Mouse (Mus musculus) stomach, embryonic 16.5 days (tissue): ENCODE data around the gene Zmpste24. TPM values are rescaled to one million over a fixed set of nuclear protein-coding genes. Genes with fewer than 3 reads are reported as not detected.

ENCODE experiments used
- ATAC-seq: fragments of 200-750 bp; cut with Nextera tagmentation; 2 replicates; pipeline ENCODE4 v1.8.0; 2017; ENCODE audit warnings: moderate number of reproducible peaks, moderate TSS enrichment; ENCODE audit not compliant: insufficient read depth, low FRiP score
- H3K27ac ChIP-seq: fragments of 300-500 bp; sonication (generic); 2 replicates; pipeline ENCODE4 v1.5.1; 2014; ENCODE audit warnings: low read length
- H3K27me3 ChIP-seq: fragments of 300-500 bp; sonication (generic); 2 replicates; pipeline ENCODE4 v1.6.1; 2014; ENCODE audit warnings: low read length, control low read depth, mixed read lengths; ENCODE audit not compliant: control insufficient read depth, insufficient read depth
- H3K36me3 ChIP-seq: fragments of 300-500 bp; sonication (generic); 2 replicates; pipeline ENCODE4 v1.6.1; 2014; ENCODE audit warnings: low read length; ENCODE audit not compliant: control insufficient read depth, insufficient read depth
- H3K4me1 ChIP-seq: fragments of 300-500 bp; sonication (generic); 2 replicates; pipeline ENCODE4 v1.6.1; 2014; ENCODE audit warnings: low read length, control low read depth, mixed read lengths; ENCODE audit not compliant: control insufficient read depth, insufficient read depth
- H3K4me2 ChIP-seq: fragments of 300-500 bp; sonication (generic); 2 replicates; pipeline ENCODE4 v1.6.1; 2014; ENCODE audit warnings: low read depth, low read length, mixed read lengths
- H3K4me3 ChIP-seq: fragments of 300-500 bp; sonication (generic); replicated peaks from 2 replicates; pipeline ENCODE4 v1.5.1; 2014; ENCODE audit warnings: mild to moderate bottlenecking, low read length
- H3K9ac ChIP-seq: fragments of 300-500 bp; sonication (generic); 2 replicates; pipeline ENCODE4 v1.6.1; 2014; ENCODE audit warnings: low read length
- H3K9me3 ChIP-seq: fragments of 300-500 bp; sonication (generic); replicated peaks from 2 replicates; pipeline ENCODE4 v1.6.1; 2016; ENCODE audit warnings: low read length, control low read depth; ENCODE audit not compliant: control insufficient read depth
- WGBS: fragments of 180-500 bp; shearing (Covaris S2); extraction: QIAGEN DNeasy Blood & Tissue Kit; methylation state at CpG from one replicate; pipeline ENCODE4 v1.1.7; 2014; 5-methylcytosine and 5-hydroxymethylcytosine counted together
- polyA plus RNA-seq: library from polyadenylated mRNA; unstranded; fragments of >200 nt; fragmentation: Nextera tagmentation; extraction: Ambion mirVana; gene quantifications from 2 replicates; pipeline ENCODE4 v1.2.1, GENCODE M21; 2015

Gene Zmpste24
- polyA plus RNA-seq = 38.1 and 41.9 TPM in 2 replicates

DNA sequence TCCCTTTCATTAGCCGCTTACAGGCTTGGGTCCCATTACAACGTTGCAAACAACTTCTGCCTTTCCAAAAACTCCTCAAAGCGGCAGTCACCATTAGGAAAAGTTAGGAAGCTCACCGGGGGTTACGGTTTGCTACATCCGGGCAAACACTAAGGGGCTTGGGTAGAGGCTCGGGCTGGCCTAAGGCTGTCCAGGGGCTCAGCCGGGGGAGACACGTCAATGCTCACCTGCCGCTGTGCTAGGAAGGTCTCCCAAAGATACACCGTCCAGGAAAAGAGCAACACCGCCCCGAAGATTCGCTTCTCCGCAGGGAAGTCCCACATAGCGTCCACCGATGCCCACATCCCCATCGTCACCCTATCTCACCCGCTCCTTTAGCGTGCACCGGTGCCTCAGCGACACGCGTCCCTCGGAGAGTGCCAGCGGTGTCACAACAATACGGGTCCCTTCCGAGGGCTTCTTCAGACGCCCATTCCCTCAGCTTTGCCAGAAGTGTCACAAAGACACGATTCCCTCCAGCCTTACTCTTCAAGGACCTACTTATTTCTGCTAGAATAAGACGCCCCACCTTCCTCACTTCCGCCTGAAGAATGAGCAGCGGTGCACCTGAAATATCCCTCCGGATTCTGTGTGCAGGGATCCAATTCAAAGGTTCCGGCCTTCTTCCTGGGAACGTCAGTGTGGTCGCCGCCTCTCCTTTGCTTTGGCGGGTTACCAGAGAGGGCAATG, at the start of gene Zmpste24:
TSS of gene Zmpste24 (minus strand) at position 592 of the 729 bp plus-strand sequence.
- WGBS = under 1% methylated on average over 39 of the region's 39 CpGs
- Histone ChIP-seq H3K9ac (peak within 1 kb of the TSS; percentile 75), H3K27ac (peak within 1 kb of the TSS; percentile 50), H3K4me2 (peak within 1 kb of the TSS; percentile 66), H3K4me3 (peak within 1 kb of the TSS; percentile 86), H3K4me1 (peaks cover 4% of the 10 kb centered on the region), H3K36me3 (peaks cover 6% of the 10 kb centered on the region), H3K27me3 (no peaks in the 10 kb centered on the region), H3K9me3 (no peaks in the 10 kb centered on the region)
- ATAC-seq = peak; percentile 86

DNA sequence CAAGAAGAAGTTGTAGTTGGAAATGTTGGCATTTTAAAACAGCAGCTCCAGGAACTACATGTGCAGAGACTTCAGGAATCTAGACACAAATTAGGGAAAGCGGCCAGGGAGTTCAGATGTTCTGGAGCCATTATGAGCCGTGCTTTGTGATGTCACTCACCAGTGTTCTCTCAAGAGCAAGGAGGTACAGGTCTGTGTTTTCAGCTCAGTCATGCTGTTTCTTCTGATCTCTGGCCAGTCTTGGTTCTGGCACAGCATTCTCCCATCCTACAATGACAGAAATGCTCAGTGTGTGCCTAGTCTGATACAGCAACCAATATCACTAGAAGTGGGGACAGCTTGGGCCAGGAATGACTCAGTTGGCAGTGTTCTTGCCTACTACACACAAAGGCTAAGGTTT, 11.1 kb upstream of the Zmpste24 start, which contains the start of gene Tmco2:
TSS of gene Tmco2 (minus strand) at position 101 of the 400 bp plus-strand sequence.
- Histone ChIP-seq H3K27ac (no peak within 1 kb of the TSS), H3K4me2 (no peak within 1 kb of the TSS), H3K9ac (no peak within 1 kb of the TSS), H3K4me1 (no peaks in the 10 kb centered on the region), H3K9me3 (no peaks in the 10 kb centered on the region), H3K27me3 (no peaks in the 10 kb centered on the region), H3K36me3 (no peaks in the 10 kb centered on the region), H3K4me3 (no peak within 1 kb of the TSS)
- 93% methylated on average over 2 of the region's 2 CpGs for WGBS
- ATAC-seq = no peak

DNA sequence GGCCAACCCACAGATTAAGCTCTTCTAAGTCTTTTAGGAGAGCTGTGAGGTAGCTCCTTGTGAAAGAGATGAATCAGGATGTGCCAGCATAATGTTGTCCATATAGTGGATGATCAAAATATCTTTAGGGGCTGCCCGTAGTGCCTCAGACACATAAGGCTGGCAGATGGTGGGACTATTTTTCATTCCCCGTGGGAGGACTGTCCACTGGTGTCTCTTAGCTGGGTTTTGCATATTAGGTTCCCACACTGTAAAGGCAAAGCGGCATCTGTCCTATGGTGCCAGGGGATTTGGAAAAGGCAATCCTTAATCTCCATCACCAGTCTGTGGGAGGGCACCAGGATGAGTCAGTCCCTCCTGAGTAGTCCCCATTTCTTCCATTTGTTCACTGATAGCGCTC, 5.3 kb upstream of the Zmpste24 start:
- ATAC-seq = no peak
- WGBS = 86% methylated on average over 4 of the region's 4 CpGs

DNA sequence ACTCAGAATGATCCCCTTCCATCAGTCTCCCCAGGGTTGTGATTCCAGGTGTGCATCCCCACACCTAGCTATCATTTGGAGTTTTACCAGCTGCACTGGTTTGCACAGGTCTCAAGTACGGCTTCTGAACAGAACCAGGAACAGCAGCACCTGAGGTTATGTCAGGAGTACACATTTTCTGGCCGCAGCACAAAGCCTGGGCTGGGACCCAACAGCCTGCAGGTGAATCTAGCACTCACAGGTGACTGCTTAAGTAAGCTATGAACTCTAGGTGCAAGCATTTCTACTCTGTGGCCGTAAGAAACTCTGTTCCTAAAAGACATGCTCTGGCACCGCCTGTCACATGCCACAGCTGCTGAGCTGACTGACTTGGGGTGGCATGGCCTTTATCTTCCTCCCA, 7.8 kb downstream of the Zmpste24 start:
- no peaks in the 10 kb centered on the region for H3K27me3 ChIP-seq
- no peaks in the 10 kb centered on the region for H3K9me3 ChIP-seq
- 89% methylated on average over 4 of the region's 4 CpGs for WGBS
- ATAC-seq = no peak
- H3K4me2 ChIP-seq = no peak overlapping the region
- no peaks in the 10 kb centered on the region for H3K4me1 ChIP-seq
- H3K9ac ChIP-seq = no peak overlapping the region
- H3K27ac ChIP-seq = no peak overlapping the region
- no peak overlapping the region for H3K4me3 ChIP-seq
- peaks cover 13% of the 10 kb centered on the region for H3K36me3 ChIP-seq

More for the DNA sequence above, 5.3 kb upstream of the Zmpste24 start:
- H3K4me3 ChIP-seq = no peak overlapping the region
- no peak overlapping the region for H3K4me2 ChIP-seq
- H3K27me3 ChIP-seq = no peaks in the 10 kb centered on the region
- H3K9ac ChIP-seq = no peak overlapping the region
- no peaks in the 10 kb centered on the region for H3K36me3 ChIP-seq
- no peaks in the 10 kb centered on the region for H3K4me1 ChIP-seq
- H3K9me3 ChIP-seq = no peaks in the 10 kb centered on the region
- no peak overlapping the region for H3K27ac ChIP-seq

DNA sequence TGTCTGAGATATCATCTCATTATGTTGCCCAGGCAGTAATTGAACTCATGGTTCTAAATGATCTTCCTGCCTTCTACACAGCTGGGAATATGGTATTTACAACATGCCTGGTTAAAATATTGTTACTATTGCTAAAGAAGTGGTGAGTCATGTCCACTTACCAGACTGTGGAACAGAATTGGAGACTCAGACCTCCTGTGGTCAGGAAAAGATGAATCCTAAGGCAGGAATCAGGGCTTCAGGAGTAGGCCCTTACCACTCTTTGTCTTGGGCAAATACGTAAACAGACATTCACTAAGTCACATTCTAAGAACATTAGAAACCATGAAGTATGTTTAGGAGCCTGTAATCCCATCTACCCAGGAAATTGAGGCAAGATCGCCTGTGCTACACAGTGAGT, 9.3 kb downstream of the Zmpste24 start:
- Histone ChIP-seq H3K36me3 (0 out of 2 replicates have a peak, but pooled peaks cover 7% of the 10 kb centered on the region), H3K4me1 (no peaks in the 10 kb centered on the region)
- 89% methylated on average over 2 of the region's 2 CpGs for WGBS

DNA sequence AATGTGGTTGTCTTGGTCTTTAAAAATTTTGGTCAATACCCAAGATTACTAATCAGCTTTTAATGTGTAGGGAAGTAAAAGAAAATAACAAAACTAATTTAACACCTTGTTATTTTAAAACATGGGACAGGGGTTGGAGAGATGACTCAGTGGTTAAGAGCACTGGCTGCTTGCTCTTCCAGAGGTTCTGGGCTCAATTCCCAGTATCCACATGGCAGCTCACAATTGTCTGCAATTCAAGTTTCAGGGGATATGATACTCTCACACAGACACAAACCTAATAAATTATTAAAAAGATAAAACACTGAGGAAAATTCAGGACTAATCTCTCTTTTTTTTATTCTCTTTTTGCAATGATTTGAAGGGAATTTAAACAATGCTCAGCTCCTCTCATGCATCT, 13.5 kb downstream of the Zmpste24 start:
- no peak overlapping the region for H3K4me3 ChIP-seq
- no peak overlapping the region for H3K4me2 ChIP-seq
- H3K27me3 ChIP-seq = no peaks in the 10 kb centered on the region
- no peak overlapping the region for H3K9ac ChIP-seq
- no peaks in the 10 kb centered on the region for H3K9me3 ChIP-seq
- peaks cover 5% of the 10 kb centered on the region; the same call in 1 of the 2 replicates for H3K36me3 ChIP-seq
- H3K27ac ChIP-seq = no peak overlapping the region
- no peak for ATAC-seq
- H3K4me1 ChIP-seq = no peaks in the 10 kb centered on the region

More for the DNA sequence above, 9.3 kb downstream of the Zmpste24 start:
- no peak overlapping the region for H3K9ac ChIP-seq
- H3K4me3 ChIP-seq = no peak overlapping the region
- H3K27ac ChIP-seq = no peak overlapping the region
- no peak overlapping the region for H3K4me2 ChIP-seq
- ATAC-seq = no peak
- no peaks in the 10 kb centered on the region for H3K9me3 ChIP-seq
- no peaks in the 10 kb centered on the region for H3K27me3 ChIP-seq

DNA sequence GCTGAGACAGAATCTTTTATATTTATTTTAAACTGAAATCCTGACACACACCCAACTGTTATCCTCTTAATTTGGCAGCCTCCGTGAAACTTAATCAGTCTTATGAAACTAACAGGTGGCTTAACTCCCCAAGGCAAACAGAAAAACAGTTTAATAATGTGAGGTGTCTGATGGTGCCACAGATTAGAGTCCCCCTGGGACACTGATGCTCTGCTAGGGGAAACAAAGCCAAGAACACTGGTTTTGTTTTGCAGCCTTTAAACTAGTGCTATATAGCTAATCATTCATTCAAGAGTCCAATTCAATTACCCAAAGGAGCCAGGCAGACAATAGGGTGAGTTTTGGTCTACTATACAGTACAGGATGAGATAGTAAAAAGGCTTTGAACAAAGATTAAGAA, 17.6 kb downstream of the Zmpste24 start:
- Histone ChIP-seq H3K4me2 (no peak overlapping the region), H3K36me3 (peaks cover 17% of the 10 kb centered on the region; the same call in 1 of the 2 replicates), H3K27me3 (no peaks in the 10 kb centered on the region), H3K4me3 (no peak overlapping the region), H3K9ac (no peak overlapping the region), H3K4me1 (no peaks in the 10 kb centered on the region), H3K9me3 (no peaks in the 10 kb centered on the region), H3K27ac (no peak overlapping the region)
- 85% methylated on average over 1 of the region's 1 CpGs for WGBS
- no peak for ATAC-seq

DNA sequence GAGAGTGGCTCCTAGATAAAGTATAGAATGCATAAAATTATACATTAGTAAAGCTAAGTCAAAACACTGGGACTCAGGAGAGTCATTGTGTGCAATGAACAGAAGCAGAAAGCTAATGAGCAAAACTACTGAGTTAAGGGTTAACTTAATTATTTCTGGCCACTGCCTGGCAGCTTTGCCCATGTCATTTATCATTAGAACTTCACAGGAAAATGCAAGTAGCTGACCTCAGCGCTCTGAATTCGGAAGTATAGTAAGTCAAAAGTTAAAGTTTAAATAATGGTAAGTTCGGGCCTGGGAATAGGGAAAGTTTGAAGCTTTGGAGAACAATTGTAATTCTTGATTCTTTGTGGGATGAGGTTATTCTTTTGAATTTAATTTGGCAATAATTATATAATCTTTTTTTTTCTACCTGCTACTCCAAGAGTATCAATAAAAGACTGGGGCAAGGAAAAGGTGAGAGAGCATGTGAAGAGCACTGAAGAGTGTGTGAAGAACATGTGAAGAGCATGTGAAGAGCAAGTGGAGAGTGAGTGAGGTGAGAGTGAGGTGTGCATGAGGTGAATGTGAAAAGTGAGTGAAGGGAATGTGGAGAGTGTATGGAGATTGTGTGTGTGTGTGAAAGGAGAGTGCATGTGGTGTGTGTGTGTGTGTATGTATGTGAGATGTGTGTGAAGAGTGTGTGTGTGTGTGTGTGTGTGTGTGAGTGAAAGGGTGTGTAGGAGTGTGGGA, 20.0 kb downstream of the Zmpste24 start:
- no peak overlapping the region for H3K9ac ChIP-seq
- H3K9me3 ChIP-seq = no peaks in the 10 kb centered on the region
- peaks cover 15% of the 10 kb centered on the region; the same call in 1 of the 2 replicates for H3K36me3 ChIP-seq
- H3K27me3 ChIP-seq = no peaks in the 10 kb centered on the region
- H3K4me2 ChIP-seq = no peak overlapping the region
- no peaks in the 10 kb centered on the region for H3K4me1 ChIP-seq
- 48% methylated on average over 3 of the region's 3 CpGs for WGBS
- no peak overlapping the region for H3K27ac ChIP-seq
- no peak overlapping the region for H3K4me3 ChIP-seq
- ATAC-seq = no peak

DNA sequence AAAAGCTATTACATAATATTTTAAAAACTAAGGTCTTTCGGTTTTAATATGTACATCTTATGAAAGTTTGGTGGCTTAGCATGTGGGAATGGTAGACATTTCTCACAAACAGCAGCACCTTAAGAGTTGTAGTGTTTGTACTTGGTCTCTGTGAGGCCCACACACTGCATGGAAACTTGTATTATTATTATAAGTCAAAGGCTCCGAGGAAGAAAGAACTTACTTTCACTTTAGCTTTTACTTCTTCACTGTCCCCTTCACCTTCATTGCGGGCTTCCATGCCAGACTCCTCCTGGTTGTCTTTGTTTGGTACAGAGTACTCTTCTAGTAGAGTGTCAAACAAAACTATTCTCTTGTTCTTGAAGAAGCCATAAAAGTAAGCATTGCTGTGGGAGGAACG, 23.8 kb downstream of the Zmpste24 start:
- Histone ChIP-seq H3K36me3 (peaks cover 15% of the 10 kb centered on the region; the same call in 1 of the 2 replicates), H3K4me2 (no peak overlapping the region), H3K4me1 (no peaks in the 10 kb centered on the region), H3K27me3 (no peaks in the 10 kb centered on the region), H3K9me3 (no peaks in the 10 kb centered on the region), H3K27ac (no peak overlapping the region), H3K9ac (no peak overlapping the region), H3K4me3 (no peak overlapping the region)
- WGBS = 89% methylated on average over 4 of the region's 4 CpGs
- ATAC-seq = no peak
